Mouse (Mus musculus): ENCODE measurements around the gene Hist1h4a. TPM values are rescaled to one million over a fixed set of nuclear protein-coding genes. Genes with fewer than 3 reads are reported as not detected.
"Not testable (repeated sequence)": the region's sequence is repeated elsewhere in the genome, so short reads cannot be mapped to it uniquely, and the experiment has no call there.

Hist1h4a gene
- polyA plus RNA-seq, 1 experiment: 21.5 TPM

DNA sequence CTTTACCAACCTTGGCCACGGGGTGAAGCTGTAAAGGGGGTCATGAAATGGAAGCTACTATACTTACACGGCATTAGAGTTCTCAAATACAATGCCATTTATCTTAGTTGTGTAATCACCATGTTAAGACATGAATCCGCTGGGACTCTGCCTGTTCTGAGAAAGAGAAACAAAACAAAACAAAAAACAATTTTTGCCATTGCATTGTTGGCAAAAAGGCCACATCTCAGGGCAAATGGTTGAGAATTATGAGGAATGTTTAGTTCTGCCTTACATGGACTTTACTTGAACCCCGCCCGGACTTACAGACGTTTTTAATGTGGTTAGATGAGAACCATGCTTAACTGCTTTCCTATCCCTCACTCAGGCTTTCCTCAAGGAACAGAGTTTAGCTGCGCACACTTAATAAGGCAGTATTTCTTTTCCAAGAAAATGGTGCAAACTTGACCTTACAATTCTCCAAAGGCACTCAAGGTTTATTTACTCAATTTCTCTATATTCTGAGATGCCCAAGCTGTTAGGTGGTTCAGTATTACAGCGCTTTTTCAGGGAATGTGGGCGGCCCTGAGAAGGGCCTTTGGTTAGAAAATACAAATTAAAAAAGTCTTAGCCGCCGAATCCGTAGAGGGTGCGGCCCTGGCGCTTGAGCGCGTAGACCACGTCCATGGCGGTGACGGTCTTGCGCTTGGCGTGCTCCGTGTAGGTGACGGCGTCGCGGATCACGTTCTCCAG is 624 bp downstream of the Hist1h4a start:
- Histone ChIP-seq H3K9me3 (ENCODE audit: control insufficient read depth, low read length) (no peaks in the 10 kb centered on the region), H3K27me3 (ENCODE audit: control insufficient read depth) (no peaks in the 10 kb centered on the region), H3K36me3 (ENCODE audit: control insufficient read depth) (peaks cover 2% of the 10 kb centered on the region; the same call in 1 of the 2 replicates), H3K4me1 (ENCODE audit: control insufficient read depth) (peaks cover 87% of the 10 kb centered on the region), H3K4me3 (replicated peaks) (peak overlapping the region; percentile 64)
- TF ChIP-seq GATA1 (IDR thresholded peaks at IDR 0.05; ENCODE audit: low read length) (no peak), TAL1 (IDR thresholded peaks at IDR 0.05; ENCODE audit: low read length) (no peak)

DNA sequence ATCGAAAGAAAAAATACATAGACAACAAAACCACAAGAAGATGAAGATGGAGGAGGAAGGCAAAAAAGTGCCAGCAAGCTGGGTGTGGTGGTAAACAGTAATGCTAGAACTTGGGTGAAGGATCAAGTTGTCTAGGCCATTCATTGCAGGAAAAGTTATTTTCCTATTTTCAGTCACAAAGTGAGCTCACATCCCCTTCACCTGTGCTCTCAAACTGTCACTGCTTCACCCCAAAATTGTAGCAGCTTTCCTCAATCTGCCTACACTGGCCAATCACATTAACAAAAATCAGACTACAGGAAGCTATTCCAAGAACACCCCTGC is 1.2 kb downstream of the Hist1h4a start:
- H3K36me3 ChIP-seq (ENCODE audit: control insufficient read depth): peaks cover 2% of the 10 kb centered on the region
- peak overlapping the region; percentile 64 for H3K4me3 ChIP-seq (replicated peaks)
- TF ChIP-seq TAL1 (IDR thresholded peaks at IDR 0.05; ENCODE audit: low read length): no peak
- TF ChIP-seq GATA1 (IDR thresholded peaks at IDR 0.05; ENCODE audit: low read length): no peak
- H3K9me3 ChIP-seq (ENCODE audit: control insufficient read depth, low read length): no peaks in the 10 kb centered on the region
- H3K4me1 ChIP-seq (ENCODE audit: control insufficient read depth): peaks cover 89% of the 10 kb centered on the region
- H3K27me3 ChIP-seq (ENCODE audit: control insufficient read depth): no peaks in the 10 kb centered on the region

DNA sequence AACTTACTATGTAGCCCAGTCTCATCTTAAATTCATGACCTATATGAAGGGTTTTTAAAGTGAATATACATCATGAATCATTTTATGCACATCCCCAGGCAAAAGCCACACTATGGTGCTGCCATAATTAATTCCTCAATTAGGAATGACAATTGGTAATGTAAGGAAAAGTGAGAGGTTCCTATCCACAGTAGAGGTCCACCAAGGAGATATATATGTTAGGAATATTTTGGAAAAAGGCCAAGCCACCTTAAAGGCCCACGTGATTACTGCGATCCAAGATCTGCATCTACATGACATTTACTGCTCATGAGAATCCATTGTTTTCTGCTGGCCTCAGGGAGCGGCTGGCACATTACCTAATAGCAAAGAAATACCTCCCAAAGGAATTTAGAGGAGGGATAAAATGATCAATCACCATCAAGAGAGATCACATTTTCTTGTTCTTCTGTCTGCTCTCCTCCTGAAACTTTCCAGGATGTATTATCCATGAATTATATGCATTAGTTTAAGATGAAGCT is 1.7 kb downstream of the Hist1h4a start:
- H3K9me3 ChIP-seq (ENCODE audit: control insufficient read depth, low read length): no peaks in the 10 kb centered on the region
- H3K4me1 ChIP-seq (ENCODE audit: control insufficient read depth): peaks cover 84% of the 10 kb centered on the region
- H3K4me3 ChIP-seq (replicated peaks): peak overlapping the region; percentile 64
- H3K36me3 ChIP-seq (ENCODE audit: control insufficient read depth): peaks cover 2% of the 10 kb centered on the region
- H3K27me3 ChIP-seq (ENCODE audit: control insufficient read depth): no peaks in the 10 kb centered on the region
- no peak for TF ChIP-seq GATA1 (IDR thresholded peaks at IDR 0.05; ENCODE audit: low read length)
- TF ChIP-seq TAL1 (IDR thresholded peaks at IDR 0.05; ENCODE audit: low read length): no peak

DNA sequence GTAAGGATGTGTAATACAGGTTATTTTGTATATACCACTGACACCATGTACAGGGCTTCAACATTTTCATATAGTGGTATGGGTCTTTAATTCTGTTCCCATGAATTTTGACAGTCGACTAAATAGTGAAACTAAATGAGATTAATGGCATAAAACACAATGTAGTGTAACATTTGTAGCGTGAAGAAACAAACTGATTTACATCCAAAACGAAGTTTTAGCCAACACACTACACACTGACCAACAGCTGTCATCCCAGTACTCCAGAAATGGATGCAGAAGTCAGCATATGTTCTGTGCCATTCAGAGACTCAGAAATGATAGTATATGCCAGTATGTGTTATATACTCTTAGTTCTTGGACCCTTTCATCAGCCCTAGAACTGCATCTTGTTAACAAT is 3.1 kb downstream of the Hist1h4a start:
- peak overlapping the region; percentile 63 for H3K4me3 ChIP-seq (replicated peaks)
- H3K27me3 ChIP-seq (ENCODE audit: control insufficient read depth): no peaks in the 10 kb centered on the region
- TF ChIP-seq TAL1 (IDR thresholded peaks at IDR 0.05; ENCODE audit: low read length) (no peak), GATA1 (IDR thresholded peaks at IDR 0.05; ENCODE audit: low read length) (no peak)
- H3K9me3 ChIP-seq (ENCODE audit: control insufficient read depth, low read length): no peaks in the 10 kb centered on the region
- H3K4me1 ChIP-seq (ENCODE audit: control insufficient read depth): peaks cover 79% of the 10 kb centered on the region
- H3K36me3 ChIP-seq (ENCODE audit: control insufficient read depth): peaks cover 2% of the 10 kb centered on the region

DNA sequence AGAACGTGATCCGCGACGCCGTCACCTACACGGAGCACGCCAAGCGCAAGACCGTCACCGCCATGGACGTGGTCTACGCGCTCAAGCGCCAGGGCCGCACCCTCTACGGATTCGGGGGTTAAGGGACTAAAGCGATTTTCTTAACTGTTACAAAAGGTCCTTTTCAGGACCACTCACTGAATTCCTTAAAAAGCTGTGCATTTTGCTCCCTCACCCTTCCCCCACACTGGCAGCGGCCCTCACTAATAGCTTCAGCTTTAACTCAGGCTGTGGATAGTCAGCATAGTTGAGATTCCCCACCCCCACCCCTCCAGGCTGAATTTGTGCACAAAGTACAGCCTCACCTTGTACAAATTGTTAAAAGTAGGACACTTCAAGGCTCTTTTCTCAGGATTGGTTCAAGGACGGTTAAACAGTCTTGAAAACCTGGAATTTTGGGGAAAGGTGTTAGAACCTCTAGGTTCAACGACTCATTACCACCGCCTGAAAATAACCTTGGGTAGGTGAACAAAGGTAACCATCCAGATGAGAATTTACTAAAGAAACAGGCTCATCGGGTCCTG is 3.7 kb downstream of the Hist1h4a start:
- TF ChIP-seq TAL1 (IDR thresholded peaks at IDR 0.05; ENCODE audit: low read length): no peak
- TF ChIP-seq GATA1 (IDR thresholded peaks at IDR 0.05; ENCODE audit: low read length): no peak
- Histone ChIP-seq H3K9me3 (ENCODE audit: control insufficient read depth, low read length) (no peaks in the 10 kb centered on the region), H3K36me3 (ENCODE audit: control insufficient read depth) (peaks cover 2% of the 10 kb centered on the region), H3K4me1 (ENCODE audit: control insufficient read depth) (peaks cover 73% of the 10 kb centered on the region), H3K27me3 (ENCODE audit: control insufficient read depth) (no peaks in the 10 kb centered on the region), H3K4me3 (replicated peaks) (peak overlapping the region; percentile 63)

DNA sequence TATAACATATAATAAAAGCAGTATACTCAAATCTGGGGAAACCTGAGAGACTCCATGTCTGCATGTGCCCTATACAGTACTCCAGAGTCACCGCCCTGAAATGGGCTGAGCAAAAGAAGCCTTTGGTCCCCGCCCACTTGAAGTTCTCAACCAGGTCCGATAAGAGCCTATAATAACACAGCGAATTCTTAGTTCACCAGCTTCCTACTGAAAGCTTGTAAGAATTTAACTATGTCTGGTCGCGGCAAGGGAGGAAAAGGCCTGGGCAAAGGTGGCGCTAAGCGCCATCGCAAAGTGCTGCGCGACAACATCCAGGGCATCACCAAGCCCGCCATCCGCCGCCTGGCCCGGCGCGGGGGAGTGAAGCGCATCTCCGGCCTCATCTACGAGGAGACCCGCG is 4.2 kb downstream of the Hist1h4a start, which contains the start of gene Hist1h4b:
Hist1h4b (plus strand) TSS at position 224 of the 400 bp plus-strand sequence.
- peaks cover 72% of the 10 kb centered on the region for H3K4me1 ChIP-seq (ENCODE audit: control insufficient read depth)
- peaks cover 2% of the 10 kb centered on the region for H3K36me3 ChIP-seq (ENCODE audit: control insufficient read depth)
- no peak for TF ChIP-seq TAL1 (IDR thresholded peaks at IDR 0.05; ENCODE audit: low read length)
- no peak for TF ChIP-seq GATA1 (IDR thresholded peaks at IDR 0.05; ENCODE audit: low read length)
- no peaks in the 10 kb centered on the region for H3K9me3 ChIP-seq (ENCODE audit: control insufficient read depth, low read length)
- H3K4me3 ChIP-seq (replicated peaks): peak within 1 kb of the TSS; percentile 63
- no peaks in the 10 kb centered on the region for H3K27me3 ChIP-seq (ENCODE audit: control insufficient read depth)

DNA sequence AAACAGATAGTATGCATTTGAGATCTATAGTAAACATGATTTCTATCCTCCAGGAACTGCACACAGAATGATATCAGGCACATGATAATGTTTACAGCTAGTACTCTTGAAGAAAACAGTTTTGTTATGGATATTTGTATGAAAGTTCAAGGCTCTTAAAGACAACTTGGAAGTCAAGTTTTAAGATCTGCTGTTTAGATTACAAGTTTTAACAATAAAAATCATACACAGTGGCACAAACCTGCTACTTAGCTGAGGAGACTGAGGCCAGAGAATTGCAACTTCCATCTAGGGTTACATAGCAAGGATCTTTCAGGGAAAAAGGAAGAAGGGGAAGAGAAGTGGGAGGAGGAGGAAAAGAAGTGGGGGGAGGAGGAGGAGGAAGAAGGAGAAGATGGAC is 6.0 kb downstream of the Hist1h4a start:
- peak; percentile 81 for TF ChIP-seq GATA1 (IDR thresholded peaks at IDR 0.05; ENCODE audit: low read length)
- no peak for TF ChIP-seq TAL1 (IDR thresholded peaks at IDR 0.05; ENCODE audit: low read length)
- Histone ChIP-seq H3K4me3 (replicated peaks) (no peak overlapping the region), H3K9me3 (ENCODE audit: control insufficient read depth, low read length) (no peaks in the 10 kb centered on the region), H3K27me3 (ENCODE audit: control insufficient read depth) (no peaks in the 10 kb centered on the region), H3K4me1 (ENCODE audit: control insufficient read depth) (peaks cover 70% of the 10 kb centered on the region), H3K36me3 (ENCODE audit: control insufficient read depth) (peaks cover 3% of the 10 kb centered on the region)

DNA sequence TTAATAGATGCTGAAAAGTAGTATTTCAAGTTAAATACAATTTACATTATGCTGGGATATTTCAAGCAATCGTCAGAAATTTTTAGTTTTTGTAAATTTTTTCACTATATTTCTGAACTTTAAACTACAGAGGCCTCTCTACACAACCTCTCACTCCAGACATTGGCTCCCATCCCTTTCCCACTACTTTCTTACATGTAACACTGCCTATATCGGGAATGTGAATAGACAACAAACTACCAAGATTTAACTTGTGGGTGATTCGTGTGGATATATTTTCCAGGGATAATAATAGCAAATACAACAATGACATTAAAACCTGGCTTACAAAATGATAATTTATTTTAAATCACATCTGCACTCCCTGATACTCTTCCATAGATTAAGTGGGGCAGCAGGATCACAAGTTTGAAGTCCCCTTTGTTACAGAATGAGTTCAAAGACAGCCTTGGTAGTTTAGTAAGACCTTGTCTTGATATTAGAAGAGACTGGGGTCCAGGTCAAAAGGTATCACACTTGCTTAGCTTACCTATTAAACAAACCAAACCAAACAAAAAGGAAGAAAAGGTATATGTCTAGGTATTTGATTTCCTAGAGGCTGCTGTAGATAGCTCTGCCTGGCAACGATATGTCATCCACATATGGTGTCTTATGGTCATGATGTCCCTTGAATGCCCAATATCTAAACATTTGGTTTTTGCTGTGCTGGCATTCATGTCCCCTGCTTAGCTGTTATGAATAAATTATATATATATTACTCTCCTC is 7.5 kb downstream of the Hist1h4a start:
- Histone ChIP-seq H3K4me1 (ENCODE audit: control insufficient read depth) (peaks cover 70% of the 10 kb centered on the region), H3K4me3 (replicated peaks) (peak overlapping the region; percentile 68), H3K27me3 (ENCODE audit: control insufficient read depth) (no peaks in the 10 kb centered on the region), H3K36me3 (ENCODE audit: control insufficient read depth) (peaks cover 4% of the 10 kb centered on the region), H3K9me3 (ENCODE audit: control insufficient read depth, low read length) (no peaks in the 10 kb centered on the region)
- TF ChIP-seq GATA1 (IDR thresholded peaks at IDR 0.05; ENCODE audit: low read length) (no peak), TAL1 (IDR thresholded peaks at IDR 0.05; ENCODE audit: low read length) (no peak)

DNA sequence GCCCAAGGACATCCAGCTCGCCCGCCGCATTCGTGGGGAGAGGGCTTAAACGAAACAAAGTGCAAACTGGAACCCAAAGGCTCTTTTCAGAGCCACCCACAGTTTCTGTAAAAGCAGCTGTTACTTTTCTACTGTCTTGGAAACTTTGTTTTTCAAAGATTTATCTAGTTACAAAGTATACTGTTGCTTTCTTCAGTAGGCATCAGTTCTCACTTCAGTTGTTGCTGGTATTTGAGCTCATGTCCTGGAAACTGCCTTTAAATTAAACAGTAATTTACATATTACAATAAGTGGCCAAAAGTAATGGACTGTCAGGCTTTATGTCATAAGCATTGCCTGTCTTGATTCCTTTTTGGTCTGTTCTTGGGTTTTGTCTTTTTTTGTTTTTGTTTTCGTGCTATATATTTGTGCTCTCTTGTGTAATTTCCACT is 8.3 kb downstream of the Hist1h4a start:
- H3K27me3 ChIP-seq (ENCODE audit: control insufficient read depth): no peaks in the 10 kb centered on the region
- peaks cover 70% of the 10 kb centered on the region for H3K4me1 ChIP-seq (ENCODE audit: control insufficient read depth)
- H3K4me3 ChIP-seq (replicated peaks): peak overlapping the region; percentile 68
- no peaks in the 10 kb centered on the region for H3K9me3 ChIP-seq (ENCODE audit: control insufficient read depth, low read length)
- H3K36me3 ChIP-seq (ENCODE audit: control insufficient read depth): peaks cover 4% of the 10 kb centered on the region
- TF ChIP-seq TAL1 (IDR thresholded peaks at IDR 0.05; ENCODE audit: low read length) (no peak), GATA1 (IDR thresholded peaks at IDR 0.05; ENCODE audit: low read length) (no peak)

DNA sequence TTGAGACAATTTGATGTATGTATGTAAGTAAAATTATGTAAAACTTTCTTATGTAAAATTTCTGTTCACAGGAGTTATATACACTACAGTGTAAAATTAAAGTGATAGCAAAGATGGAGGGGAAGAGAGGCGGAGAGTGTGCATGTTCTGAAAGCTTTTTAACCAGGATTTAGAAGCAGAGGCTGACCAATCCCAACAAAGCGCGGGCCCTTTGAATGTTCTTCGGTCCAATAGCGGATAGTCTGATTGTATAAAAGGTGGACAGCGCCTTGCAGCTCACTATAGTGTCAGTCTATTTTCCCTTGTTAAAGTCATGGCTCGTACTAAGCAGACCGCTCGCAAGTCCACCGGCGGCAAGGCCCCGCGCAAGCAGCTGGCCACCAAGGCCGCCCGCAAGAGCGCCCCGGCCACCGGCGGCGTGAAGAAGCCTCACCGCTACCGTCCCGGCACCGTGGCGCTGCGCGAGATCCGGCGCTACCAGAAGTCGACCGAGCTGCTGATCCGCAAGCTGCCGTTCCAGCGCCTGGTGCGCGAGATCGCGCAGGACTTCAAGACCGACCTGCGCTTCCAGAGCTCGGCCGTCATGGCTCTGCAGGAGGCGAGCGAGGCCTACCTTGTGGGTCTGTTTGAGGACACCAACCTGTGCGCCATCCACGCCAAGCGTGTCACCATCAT is 8.8 kb downstream of the Hist1h4a start, which contains the start of gene Hist1h3b:
Hist1h3b (plus strand) TSS at position 201 of the 675 bp plus-strand sequence.
- H3K9me3 ChIP-seq (ENCODE audit: control insufficient read depth, low read length); H3K36me3 ChIP-seq (ENCODE audit: control insufficient read depth); H3K27me3 ChIP-seq (ENCODE audit: control insufficient read depth): not testable (repeated sequence)
- Histone ChIP-seq H3K4me3 (replicated peaks) (peak within 1 kb of the TSS; percentile 68), H3K4me1 (ENCODE audit: control insufficient read depth) (peaks cover 70% of the 10 kb centered on the region)

All from erythroblast, embryonic 14.5 days (primary cell).